Mouse (Mus musculus) heart, postnatal 0 days (tissue): Measurements from ENCODE around the gene Prtg.

ENCODE experiments used
- CTCF ChIP-seq: IDR thresholded peaks from 2 replicates; pipeline ENCODE4 v1.5.1; 2016; ENCODE audit warnings: antibody characterized with exemption, control low read depth, low read depth
- EP300 ChIP-seq: IDR thresholded peaks from 2 replicates; pipeline ENCODE4 v1.6.1; 2016; ENCODE audit warnings: antibody characterized with exemption, low read depth

DNA sequence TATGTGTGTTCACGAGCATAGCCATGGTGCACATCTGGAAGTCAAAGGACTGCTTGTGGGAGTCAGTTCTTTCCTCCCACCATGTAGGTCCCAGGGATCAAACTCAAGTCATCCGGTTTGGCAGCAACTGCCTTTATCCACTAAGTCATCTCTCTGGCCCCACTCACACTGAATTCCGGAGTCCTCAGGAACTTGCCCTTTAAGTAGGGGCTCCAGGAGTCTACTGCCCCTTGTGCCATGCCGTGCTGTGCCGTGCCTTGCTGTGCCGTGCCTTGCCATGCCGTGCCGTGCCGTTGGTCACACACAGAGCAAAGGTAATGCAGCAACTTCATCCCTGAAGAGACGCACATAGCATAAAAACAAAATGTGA lies 15.5 kb upstream of the Prtg start:
- TF ChIP-seq CTCF (no peak), EP300 (no peak)
